9 mouse cellular contexts compared by ENCODE assay signal in genomic region chr8:86353816-86354215, GRCm38 (mm10).
"Had no signal": no experiment of that assay in that cellular context is flagged by ENCODE, and none has a peak within 500 bp of the region (broad histone marks: within the 10 kb centered on the region; RNA-seq: fewer than 3 reads in every experiment).

No protein-coding gene starts in this region.

- H3K4me3 ChIP-seq: limb, embryonic 12.5 days; liver, embryonic 13.5 days; midbrain, embryonic 12.5 days; stomach, embryonic 15.5 days had no signal

- H3K27ac ChIP-seq: limb, embryonic 12.5 days; liver, embryonic 13.5 days; midbrain, embryonic 12.5 days; stomach, embryonic 15.5 days had no signal

- DNase-seq: kidney, postnatal 10 days; liver; liver, embryonic 13.5 days; liver, postnatal 0 days; right cerebral cortex, postnatal 14 days; thymus, postnatal 4 days had no signal
